Mouse (Mus musculus): Measurements from ENCODE around the gene Slc1a3.
A peak's percentile ranks its signal among the peaks of the same experiment; 100 is the strongest.

Gene Slc1a3

DNA sequence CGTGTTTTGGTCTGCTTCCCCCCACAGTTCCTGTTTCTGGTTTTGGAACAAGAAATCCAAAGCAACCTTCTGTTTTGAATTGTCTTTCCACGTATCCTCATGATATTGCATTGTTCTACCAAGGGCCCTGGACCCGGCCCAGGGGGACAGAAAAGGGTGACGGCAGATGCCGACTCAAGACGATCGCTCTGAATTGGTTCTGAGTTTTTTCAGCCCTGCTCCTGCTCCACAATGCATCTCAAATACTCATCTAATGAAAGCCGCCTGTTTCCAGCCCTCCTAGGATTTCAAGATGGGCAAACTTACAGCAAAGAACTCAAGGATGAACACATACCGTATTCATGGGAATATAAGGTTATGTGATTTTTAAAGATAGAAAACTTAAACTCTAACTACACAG, 55.3 kb downstream of the Slc1a3 start:
- DNase-seq: peak; percentile 42

DNA sequence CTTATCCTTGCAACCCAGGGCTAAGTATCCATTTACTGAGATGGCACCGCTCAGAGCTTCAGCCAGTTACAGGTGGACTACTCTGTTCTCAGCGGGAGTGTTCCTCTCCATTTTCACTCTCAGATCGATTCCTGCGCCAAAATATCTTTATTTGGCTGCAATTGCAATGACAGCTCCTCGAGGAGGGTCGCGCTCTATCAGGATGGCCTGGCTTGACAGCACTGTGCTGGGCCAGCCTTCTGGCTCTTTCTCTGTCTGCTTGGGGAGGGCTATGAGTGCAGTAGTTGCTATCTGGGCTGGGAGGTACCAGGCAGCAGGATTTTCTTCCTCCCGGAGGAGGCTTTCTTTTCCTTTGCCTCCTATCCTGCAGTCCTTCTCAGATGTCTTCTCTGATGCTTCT, 57.9 kb downstream of the Slc1a3 start:
- DNase-seq: no peak

GRCm38 (mm10) chr15:8643997-8644692, 66.4 kb downstream of the Slc1a3 start:
- DNase-seq: no peak

GRCm38 (mm10) chr15:8639856-8640255, 70.7 kb downstream of the Slc1a3 start:
- no peak for DNase-seq

GRCm38 (mm10) chr15:8638568-8639325, 71.8 kb downstream of the Slc1a3 start:
- no peak for DNase-seq

- no peak for DNase-seq
Observed at GRCm38 (mm10) chr15:8637283-8637682, 73.3 kb downstream of the Slc1a3 start.

- no peak for DNase-seq
Observed at GRCm38 (mm10) chr15:8635974-8636373, 74.6 kb downstream of the Slc1a3 start.

- no peak for DNase-seq
Observed at GRCm38 (mm10) chr15:8634807-8635206, 75.8 kb downstream of the Slc1a3 start.

- no peak for DNase-seq
Observed at GRCm38 (mm10) chr15:8634355-8634754, 76.2 kb downstream of the Slc1a3 start.

- DNase-seq: peak; percentile 69
Observed at GRCm38 (mm10) chr15:8633375-8633774, 77.2 kb downstream of the Slc1a3 start.

DNA sequence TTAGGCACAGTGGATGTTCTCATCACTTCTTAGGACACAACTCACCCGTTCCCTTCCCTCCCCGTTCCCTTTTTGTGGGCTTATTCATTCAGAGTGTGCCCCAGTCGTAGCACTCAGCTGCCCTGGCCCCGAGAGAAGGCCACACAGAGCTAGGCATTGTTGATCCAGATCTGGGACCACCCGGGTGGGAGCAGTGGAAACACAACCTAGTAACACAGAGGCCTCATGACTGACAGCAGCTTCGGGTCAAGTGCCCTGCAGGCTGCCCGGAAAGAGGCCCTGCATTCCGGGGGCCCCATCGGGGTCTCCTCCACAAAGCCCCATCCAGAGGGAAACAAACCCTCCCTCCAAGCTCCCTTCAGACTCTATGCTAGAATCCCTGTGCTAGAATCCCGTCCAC, 78.2 kb downstream of the Slc1a3 start:
- no peak for DNase-seq

DNA sequence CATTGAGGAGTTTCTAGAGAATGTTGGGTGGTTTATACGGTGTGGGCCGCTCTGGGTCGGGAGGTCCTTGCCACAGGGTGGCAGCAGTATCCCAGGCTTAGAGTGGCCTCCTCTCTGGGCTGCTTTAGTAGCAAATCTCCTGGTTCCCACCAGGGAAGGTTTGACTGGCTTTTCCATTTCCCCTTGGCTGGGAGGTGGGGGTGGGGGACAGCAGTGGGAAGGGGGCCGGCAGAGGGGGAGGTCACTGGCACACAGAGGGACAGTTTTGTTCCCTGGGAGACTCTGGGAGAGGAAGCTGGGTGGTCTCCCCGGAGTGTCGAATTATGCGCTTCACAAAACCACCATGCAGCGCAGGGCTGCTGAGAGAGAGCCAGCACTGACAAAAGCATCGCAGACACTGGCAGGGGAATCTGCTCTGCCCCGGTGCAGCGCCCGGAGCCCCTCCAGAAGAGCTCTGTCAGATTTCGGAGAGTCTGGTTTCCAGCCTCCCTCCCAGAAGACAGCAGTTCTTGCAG, 81.2 kb downstream of the Slc1a3 start:
- peak; percentile 79 for DNase-seq

DNA sequence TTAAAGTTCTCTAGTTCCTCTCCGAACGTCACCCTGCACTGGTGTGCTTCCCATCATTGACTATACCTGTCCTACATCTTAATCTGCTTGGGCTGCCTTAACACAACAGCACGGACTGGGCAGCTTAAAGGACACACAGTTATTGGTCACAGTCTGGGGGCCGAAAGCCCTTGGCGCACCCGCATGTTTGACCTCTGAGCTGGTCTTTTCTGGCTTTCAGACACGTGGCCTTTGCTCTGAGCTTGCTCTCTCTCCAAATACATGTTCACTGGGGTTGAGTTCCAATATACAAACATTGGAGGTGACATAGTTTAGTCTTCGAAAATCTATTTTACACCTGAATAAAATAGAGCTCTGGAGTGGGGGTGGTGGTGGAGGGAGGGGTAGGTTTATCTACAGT, 82.4 kb downstream of the Slc1a3 start:
- no peak for DNase-seq

- DNase-seq: peak; percentile 72
Observed at GRCm38 (mm10) chr15:8627097-8627537, 83.4 kb downstream of the Slc1a3 start.

DNA sequence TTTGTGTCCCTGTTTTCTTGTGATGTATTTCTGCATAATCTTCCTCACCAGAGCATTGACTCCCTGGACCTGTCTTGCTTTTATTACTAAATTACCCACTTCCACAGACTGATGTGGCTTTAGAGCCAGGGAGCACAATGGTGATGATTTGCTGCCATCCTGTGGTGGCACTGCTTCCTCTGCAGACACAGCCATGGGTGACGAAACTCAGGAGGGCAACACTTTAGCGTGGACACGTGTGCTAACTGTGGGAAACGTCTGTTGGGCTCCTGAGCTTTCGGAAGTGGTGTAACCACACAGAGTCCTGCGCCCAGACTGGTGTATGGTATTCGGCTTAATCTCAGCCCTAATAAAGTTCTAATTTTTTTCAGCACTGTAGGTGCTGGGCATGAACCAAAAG, 85.2 kb downstream of the Slc1a3 start:
- DNase-seq: peak; percentile 59

DNA sequence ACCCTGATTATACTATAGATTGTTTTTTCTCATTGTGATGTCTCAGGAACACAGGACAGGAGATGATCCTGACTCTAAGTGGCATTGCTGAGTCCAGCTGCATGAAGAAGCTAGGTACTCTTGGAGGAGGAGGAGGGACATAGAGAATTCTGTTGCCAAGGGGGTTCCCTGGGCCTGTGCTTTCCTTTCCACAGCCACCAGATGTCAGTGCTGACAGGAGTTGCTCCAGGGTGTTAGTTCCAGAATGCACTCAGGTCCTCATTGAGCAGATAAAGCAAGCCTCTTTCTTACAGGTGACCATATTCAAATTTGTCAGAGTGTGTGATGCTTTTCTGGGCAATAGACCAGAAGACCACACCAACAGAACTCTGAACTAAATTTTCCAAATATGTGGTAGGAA, 86.7 kb downstream of the Slc1a3 start:
- no peak for DNase-seq

GRCm38 (mm10) chr15:8619479-8620026, 91.0 kb downstream of the Slc1a3 start:
- DNase-seq: no peak

DNA sequence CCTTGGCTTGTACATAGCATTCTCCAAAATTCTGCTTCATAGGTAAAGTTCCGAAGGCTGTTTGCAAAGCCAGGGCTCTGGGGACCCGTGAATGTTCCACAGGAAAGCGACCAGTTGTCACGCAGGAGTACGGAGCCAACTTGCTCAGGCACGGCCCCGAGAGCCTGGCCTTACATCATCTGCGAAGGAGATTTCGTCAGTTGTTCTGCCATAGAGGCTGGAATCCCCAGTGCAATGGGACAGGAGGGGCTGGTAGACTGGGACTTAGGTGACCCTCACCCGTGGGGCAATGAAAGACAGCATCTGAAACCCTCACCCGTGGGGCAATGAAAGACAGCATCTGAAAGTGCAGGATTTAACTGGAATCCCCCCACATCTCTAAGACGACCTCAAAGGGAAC, 94.3 kb downstream of the Slc1a3 start:
- no peak for DNase-seq

- DNase-seq: no peak
Observed at GRCm38 (mm10) chr15:8615511-8616224, 94.9 kb downstream of the Slc1a3 start.

DNA sequence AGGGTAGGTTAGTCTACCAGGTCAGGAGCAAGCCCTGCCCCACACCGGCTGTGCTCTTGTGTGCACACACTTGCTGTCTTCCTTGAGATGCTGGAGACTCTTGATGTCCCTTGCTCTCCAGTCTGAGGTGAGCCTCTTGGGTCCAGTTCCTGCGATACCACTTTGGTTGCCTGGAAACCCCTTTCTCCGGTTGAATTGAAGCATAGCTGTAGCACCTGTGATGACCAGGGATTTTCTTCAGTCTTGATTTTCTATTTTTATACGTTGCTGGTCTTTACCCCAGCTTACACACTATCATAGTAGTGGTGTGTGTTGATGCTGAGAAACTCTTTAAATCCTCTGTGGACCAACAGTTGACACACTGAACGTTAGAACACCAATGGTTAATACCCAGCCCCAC, 95.9 kb downstream of the Slc1a3 start:
- no peak for DNase-seq

DNA sequence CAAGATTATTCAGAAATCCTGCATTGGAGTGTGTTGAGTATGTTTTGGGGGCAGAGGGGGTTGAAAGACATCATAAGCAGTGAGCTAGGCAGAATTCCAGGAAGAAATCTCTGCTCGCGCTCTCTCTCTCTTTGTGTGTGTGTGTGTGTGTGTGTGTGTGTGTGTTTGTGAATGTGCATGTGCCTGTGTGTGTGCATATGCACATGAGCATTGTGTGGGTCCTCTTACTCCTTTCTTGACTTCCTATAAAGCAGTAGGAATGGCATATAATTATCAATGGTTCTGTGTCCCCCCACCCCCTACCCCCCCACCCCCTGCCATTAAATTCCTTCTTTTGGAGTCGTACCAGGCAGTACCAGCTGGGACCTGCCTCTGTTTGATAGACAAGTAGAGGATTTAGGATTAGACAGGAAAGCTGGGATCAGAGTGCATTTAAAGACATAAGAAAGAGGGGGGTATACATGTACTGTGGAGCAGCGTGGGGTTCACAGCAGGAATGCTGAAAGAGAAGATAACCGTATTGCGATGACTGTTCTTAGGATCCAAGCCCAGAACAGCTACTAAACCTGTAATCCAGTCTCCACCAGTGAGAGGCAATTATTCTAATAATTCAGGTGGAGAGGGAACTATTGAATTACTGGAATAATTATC, 104.9 kb downstream of the Slc1a3 start:
- DNase-seq: no peak

- DNase-seq: no peak
Observed at GRCm38 (mm10) chr15:8602362-8602761, 108.2 kb downstream of the Slc1a3 start.
